Mouse (Mus musculus) mammary gland, adult 2 months (tissue): ENCODE results near the gene Hsd11b1. TPM values are rescaled to one million over a fixed set of nuclear protein-coding genes. Genes with fewer than 3 reads are reported as not detected.

ENCODE experiments used
- polyA plus RNA-seq: library from polyadenylated mRNA; depleted of rRNA; stranded (reverse); fragments of >200 nt; gene quantifications from 2 replicates; pipeline ENCODE4 v1.2.3, GENCODE M21; 2012; ENCODE audit warnings: low replicate concordance; rRNA removed

Hsd11b1 gene
- polyA plus RNA-seq = 97.7 and 174 TPM in 2 replicates

DNA sequence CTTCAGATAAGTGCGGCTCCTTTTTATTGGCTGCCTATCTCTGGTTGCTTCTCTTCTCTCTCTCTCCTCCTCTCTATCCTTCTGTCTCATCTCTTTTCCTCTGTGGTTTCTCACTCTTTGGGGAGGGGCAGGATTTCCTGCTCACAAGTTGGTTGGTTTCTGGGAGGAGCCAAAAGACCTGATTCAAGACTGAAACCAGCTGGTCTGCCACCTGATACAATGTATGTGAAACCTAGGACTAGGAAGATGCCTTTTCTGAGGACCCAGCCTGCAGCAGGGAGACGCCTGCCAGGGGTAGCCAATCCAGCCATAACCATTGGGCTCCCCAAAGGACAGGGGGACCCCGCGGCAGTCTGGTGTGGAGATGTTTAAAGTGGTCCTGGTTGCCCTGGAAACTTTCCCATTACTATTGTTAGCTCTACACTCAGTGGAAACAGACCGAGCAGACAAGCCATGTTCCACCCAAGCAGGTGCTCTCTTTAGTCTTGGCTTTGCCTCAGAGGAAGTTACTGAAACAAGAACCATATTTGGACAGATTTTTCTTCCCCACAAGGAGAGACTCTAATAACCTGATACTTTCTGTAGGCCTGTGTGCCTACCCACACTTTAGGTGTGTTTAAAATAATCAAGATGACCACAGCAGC lies at the start of gene Hsd11b1:
TSS of gene Hsd11b1 (minus strand) at position 121 of the 644 bp plus-strand sequence.

DNA sequence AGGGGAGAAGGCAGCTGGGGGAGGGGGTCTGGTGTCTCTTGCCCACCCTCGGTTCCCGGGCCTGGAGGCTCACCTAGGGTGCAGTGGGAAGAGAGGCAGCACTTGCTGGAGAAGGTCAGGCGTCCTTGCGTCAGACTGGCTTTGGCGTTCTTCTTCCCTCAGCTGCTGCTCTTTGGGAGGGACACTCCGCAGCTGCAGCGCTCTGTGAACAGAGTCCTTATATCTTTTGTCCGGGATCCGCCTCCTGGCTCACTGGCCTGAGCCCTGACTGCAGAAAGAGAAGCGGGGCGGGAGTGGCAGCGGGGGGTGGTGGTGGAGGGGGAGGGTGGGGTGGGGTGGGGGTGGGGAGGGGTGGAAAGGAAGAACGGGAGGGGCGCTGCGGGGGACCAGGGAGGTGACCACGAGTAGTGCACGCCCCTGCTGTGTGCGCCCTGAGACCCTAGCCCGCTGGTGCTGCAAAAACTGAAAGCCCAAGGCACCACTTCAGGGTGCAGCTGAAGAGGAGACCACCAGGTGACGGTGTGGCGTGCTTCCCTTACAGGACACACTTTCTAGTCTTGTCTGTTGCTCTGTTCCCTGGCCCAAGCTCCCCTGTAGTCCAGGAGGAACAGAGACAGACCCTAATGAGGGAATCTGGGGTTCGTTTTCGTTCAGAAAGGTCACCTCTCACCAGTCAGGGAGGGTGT lies 9.2 kb upstream of the Hsd11b1 start, which contains the start of gene G0s2:
TSS of gene G0s2 (minus strand) at position 302 of the 686 bp plus-strand sequence.

DNA sequence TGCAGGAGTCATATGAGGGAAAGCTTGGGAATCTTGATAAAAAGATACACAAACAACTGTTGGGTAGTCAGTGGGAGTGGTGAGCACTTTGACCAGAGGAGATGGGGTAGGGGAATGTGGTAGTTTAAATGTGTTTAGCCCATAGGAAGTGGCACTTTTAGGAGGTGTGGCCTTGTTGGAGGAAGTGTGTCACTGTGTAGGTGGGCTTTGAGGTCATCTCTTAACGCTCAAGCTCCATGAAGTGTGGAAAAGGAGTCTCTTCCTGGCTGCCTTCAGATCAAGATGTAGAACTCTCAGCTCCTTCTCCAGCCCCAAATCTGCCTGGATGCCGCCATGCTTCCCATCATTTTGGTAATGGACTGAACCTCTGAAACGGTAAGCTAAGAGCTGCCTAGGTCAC lies 56.4 kb downstream of the Hsd11b1 start, which contains the start of gene Lamb3:
TSS of gene Lamb3 (plus strand) at position 197 of the 400 bp plus-strand sequence.

DNA sequence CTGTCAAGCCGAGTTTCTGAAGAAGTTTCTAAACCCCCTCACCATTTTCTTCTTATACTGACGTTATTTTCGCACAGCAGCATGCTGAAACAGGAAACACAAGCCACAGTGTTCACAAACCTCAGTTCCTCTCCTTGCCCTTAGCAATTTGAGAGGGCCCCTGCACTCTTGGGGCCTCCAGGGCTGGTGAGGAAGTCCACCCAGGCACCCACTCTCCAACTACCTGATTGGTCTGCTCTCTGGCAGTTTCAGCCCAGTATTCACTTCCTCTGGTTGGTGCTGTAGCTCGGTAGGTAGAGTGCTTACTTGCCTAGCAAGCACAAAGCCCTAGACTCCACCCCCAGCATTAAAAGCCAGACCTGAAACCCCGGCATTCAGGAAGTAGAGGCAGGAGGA lies 62.5 kb downstream of the Hsd11b1 start, which contains the start of gene Traf3ip3:
TSS of gene Traf3ip3 (minus strand) at position 321 of the 396 bp plus-strand sequence.

Other genes starting within 250 kb of the Hsd11b1 start
- gene Syt14, start 228.3 kb downstream of the Hsd11b1 start, polyA plus RNA-seq = 0.14 and 0.26 TPM in 2 replicates
- 16.4 and 27.4 TPM in 2 replicates for gene Diexf, start 133.8 kb downstream of the Hsd11b1 start, polyA plus RNA-seq
- gene Irf6, start 111.0 kb downstream of the Hsd11b1 start, polyA plus RNA-seq = 28.7 and 30.3 TPM in 2 replicates
- gene A130010J15Rik, start 96.0 kb downstream of the Hsd11b1 start, polyA plus RNA-seq = 2.5 and 5.3 TPM in 2 replicates
- 16.6 and 28.4 TPM in 2 replicates for gene Traf3ip3, start 62.4 kb downstream of the Hsd11b1 start, polyA plus RNA-seq
- gene Lamb3, start 56.4 kb downstream of the Hsd11b1 start, polyA plus RNA-seq = 14.6 and 15.5 TPM in 2 replicates
- gene G0s2, start 9.1 kb upstream of the Hsd11b1 start, polyA plus RNA-seq = 498 and 534 TPM in 2 replicates
- 0.49 and 1.0 TPM in 2 replicates for gene Camk1g, start 106.2 kb upstream of the Hsd11b1 start, polyA plus RNA-seq